Mouse (Mus musculus): Measurements from ENCODE around the gene Nupl1. TPM values are rescaled to one million over a fixed set of nuclear protein-coding genes. Genes with fewer than 3 reads are reported as not detected.

The Nupl1 gene
- total and polyA plus RNA-seq, 2 experiments from 2014 or later, result 0.04 TPM; not detected in 1

DNA sequence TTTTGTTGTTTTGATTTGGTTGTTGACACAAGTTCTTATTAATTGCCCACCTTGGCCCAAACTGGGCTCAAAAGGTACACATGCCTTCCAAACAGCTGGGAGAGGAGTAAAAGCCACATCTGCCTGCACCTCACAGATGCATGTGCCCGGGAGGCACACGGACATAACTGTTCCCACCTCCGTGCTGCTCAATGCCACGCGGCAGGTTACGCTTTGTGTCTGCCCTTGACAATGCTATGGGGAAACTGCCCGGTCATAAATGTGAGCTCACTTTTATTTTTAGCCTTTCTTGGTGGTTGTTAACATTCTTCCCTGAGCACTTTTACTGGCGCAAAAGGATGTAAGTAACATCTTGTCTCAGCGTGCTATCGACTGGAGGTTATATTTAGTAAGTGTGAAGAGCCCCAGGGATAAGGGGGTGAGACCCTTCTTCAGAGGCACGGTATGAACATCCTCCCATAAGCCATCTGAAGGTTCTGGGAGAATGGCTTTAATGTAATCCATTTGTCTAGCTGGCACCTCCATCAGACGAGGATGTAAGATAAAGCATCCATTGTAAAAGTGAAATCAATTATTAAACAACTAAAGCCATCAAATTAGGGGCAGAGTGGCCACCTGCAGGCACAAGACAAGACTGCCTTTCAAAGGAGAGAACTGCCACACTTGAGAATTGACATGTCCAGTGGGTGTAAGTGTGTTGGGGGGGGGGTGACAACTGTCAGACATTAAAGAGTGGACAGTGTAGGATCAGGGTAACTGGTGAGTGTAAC, 78.8 kb downstream of the Nupl1 start:
- Histone ChIP-seq H3K36me3 (replicated peaks; ENCODE audit: control insufficient read depth, insufficient read depth, low read length) (no peaks in the 10 kb centered on the region), H3K4me2 (ENCODE audit: low read depth, low read length) (0 out of 2 replicates have a peak overlapping the region, but pooled peaks have one; percentile 14), H3K9me3 (replicated peaks; ENCODE audit: control insufficient read depth, low read length) (no peaks in the 10 kb centered on the region), H3K4me1 (ENCODE audit: control insufficient read depth, insufficient read depth) (peaks cover 15% of the 10 kb centered on the region), H3K4me3 (ENCODE audit: low read depth, low read length) (no peak overlapping the region), H3K9ac (replicated peaks; ENCODE audit: low read depth, low read length) (peak overlapping the region; percentile 34; the same call in 1 of the 2 replicates), H3K27ac (ENCODE audit: low read depth) (peak overlapping the region; percentile 61), H3K27me3 (ENCODE audit: control insufficient read depth, insufficient read depth, low read length) (no peaks in the 10 kb centered on the region)
- ATAC-seq (ENCODE audit: insufficient read depth, low read depth), result peak; percentile 50
- DNase-seq (ENCODE audit: low spot score), result peak; percentile 64
- 29% methylated on average over 12 of the region's 12 CpGs for WGBS
- TF ChIP-seq CTCF (IDR thresholded peaks at IDR 0.05; ENCODE audit: low read depth), result no peak
- no peak for TF ChIP-seq EP300 (IDR thresholded peaks at IDR 0.05; ENCODE audit: low read depth)

DNA sequence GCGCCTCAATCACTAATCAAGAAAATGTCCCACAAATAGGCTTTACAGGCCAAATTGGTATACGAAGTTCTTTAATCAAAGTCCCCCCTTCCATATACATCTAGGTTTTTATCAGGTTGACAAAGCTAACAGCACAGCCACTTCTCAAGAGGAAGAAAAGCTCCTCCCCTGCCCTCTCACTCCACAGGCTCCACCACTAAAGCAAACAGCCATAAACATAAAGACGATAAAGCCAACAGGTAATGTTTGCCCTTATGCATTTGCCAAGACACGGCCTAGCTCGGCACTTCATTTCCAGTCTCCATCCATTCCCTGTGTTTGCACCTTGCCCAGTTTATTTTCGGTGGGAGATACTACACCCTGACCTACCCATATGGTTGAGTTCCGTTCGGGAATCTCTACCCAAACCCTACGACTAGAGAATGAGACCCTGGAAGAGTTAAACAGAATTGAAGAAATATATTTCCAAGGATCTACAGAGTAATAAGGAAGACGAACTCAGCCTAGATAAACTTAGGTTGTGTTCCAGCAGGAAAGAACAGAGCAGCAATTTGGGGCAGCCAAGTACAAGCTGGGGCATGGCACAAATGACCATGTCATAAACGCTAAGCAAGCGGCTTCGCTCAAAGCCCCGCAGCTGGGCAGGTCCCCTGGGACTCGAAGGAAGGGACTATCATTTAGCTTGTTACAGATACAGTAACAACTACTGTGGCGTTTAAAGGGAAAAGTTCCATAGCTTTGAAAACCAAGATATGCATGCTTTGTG, 80.2 kb downstream of the Nupl1 start:
- TF ChIP-seq CTCF (IDR thresholded peaks at IDR 0.05; ENCODE audit: low read depth) (no peak), EP300 (IDR thresholded peaks at IDR 0.05; ENCODE audit: low read depth) (no peak)
- ATAC-seq (ENCODE audit: insufficient read depth, low read depth), result no peak
- 78% methylated on average over 16 of the region's 16 CpGs for WGBS

DNA sequence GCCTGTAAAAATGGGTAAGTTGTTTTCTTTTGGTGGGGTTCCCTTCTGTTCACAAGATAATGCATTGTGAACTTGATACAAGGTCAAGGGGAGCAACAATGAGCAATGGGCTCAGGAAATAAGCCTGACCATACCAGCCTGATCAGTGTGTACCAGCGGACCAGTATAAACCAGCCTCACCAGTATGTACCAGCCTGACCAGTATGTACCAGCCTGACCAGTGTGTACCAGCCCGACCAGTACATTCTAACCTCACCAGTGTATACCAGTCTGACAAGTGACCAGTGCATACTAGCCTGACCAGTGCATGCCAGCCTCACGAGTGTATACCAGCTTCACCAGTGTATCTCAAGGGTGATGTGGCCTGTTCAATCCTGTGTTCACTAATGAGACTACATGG, 87.9 kb downstream of the Nupl1 start:
- Histone ChIP-seq H3K36me3 (replicated peaks; ENCODE audit: control insufficient read depth, insufficient read depth, low read length) (no peaks in the 10 kb centered on the region), H3K9me3 (replicated peaks; ENCODE audit: control insufficient read depth, low read length) (no peaks in the 10 kb centered on the region), H3K27me3 (ENCODE audit: control insufficient read depth, insufficient read depth, low read length) (no peaks in the 10 kb centered on the region), H3K4me3 (ENCODE audit: low read depth, low read length) (no peak overlapping the region), H3K4me1 (ENCODE audit: control insufficient read depth, insufficient read depth) (no peaks in the 10 kb centered on the region), H3K4me2 (ENCODE audit: low read depth, low read length) (no peak overlapping the region), H3K27ac (ENCODE audit: low read depth) (no peak overlapping the region), H3K9ac (replicated peaks; ENCODE audit: low read depth, low read length) (no peak overlapping the region)
- DNase-seq (ENCODE audit: low spot score), result no peak
- TF ChIP-seq CTCF (IDR thresholded peaks at IDR 0.05; ENCODE audit: low read depth), result no peak
- no peak for TF ChIP-seq EP300 (IDR thresholded peaks at IDR 0.05; ENCODE audit: low read depth)
- ATAC-seq (ENCODE audit: insufficient read depth, low read depth), result no peak
- 85% methylated on average over 3 of the region's 3 CpGs for WGBS

More for the DNA sequence above, 80.2 kb downstream of the Nupl1 start:
- no peak overlapping the region for H3K27ac ChIP-seq (ENCODE audit: low read depth)
- no peak overlapping the region for H3K4me3 ChIP-seq (ENCODE audit: low read depth, low read length)
- no peaks in the 10 kb centered on the region for H3K36me3 ChIP-seq (replicated peaks; ENCODE audit: control insufficient read depth, insufficient read depth, low read length)
- H3K4me2 ChIP-seq (ENCODE audit: low read depth, low read length), result no peak overlapping the region
- DNase-seq (ENCODE audit: low spot score), result no peak
- no peaks in the 10 kb centered on the region for H3K9me3 ChIP-seq (replicated peaks; ENCODE audit: control insufficient read depth, low read length)
- peaks cover 15% of the 10 kb centered on the region for H3K4me1 ChIP-seq (ENCODE audit: control insufficient read depth, insufficient read depth)
- no peaks in the 10 kb centered on the region for H3K27me3 ChIP-seq (ENCODE audit: control insufficient read depth, insufficient read depth, low read length)
- no peak overlapping the region for H3K9ac ChIP-seq (replicated peaks; ENCODE audit: low read depth, low read length)

DNA sequence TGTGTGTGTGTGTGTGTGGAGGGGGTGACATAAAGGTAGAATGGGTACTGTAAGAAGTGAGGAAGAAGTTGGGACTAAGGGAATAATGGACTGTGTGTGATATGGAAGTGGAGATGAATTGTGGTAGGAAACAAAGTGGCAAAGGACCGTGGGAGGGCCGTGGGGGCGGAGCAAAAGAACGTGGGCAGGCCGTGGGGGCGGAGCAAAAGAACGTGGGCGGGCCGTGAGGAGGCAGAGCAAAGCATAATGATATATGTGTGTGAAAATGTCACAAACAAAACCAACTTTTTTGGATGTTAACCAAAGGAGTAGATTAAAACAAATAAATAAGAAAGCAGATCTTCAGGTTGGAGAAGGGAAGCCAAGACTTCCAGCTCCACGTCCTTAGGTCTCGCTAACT, 98.9 kb downstream of the Nupl1 start:
- no peak for DNase-seq (ENCODE audit: low spot score)
- no peak overlapping the region for H3K4me3 ChIP-seq (ENCODE audit: low read depth, low read length)
- H3K4me1 ChIP-seq (ENCODE audit: control insufficient read depth, insufficient read depth), result no peaks in the 10 kb centered on the region
- no peak for ATAC-seq (ENCODE audit: insufficient read depth, low read depth)
- H3K27me3 ChIP-seq (ENCODE audit: control insufficient read depth, insufficient read depth, low read length), result no peaks in the 10 kb centered on the region
- 80% methylated on average over 11 of the region's 11 CpGs for WGBS
- no peak for TF ChIP-seq CTCF (IDR thresholded peaks at IDR 0.05; ENCODE audit: low read depth)
- H3K36me3 ChIP-seq (replicated peaks; ENCODE audit: control insufficient read depth, insufficient read depth, low read length), result no peaks in the 10 kb centered on the region
- H3K9me3 ChIP-seq (replicated peaks; ENCODE audit: control insufficient read depth, low read length), result no peaks in the 10 kb centered on the region
- H3K27ac ChIP-seq (ENCODE audit: low read depth), result no peak overlapping the region
- no peak overlapping the region for H3K9ac ChIP-seq (replicated peaks; ENCODE audit: low read depth, low read length)
- H3K4me2 ChIP-seq (ENCODE audit: low read depth, low read length), result no peak overlapping the region

DNA sequence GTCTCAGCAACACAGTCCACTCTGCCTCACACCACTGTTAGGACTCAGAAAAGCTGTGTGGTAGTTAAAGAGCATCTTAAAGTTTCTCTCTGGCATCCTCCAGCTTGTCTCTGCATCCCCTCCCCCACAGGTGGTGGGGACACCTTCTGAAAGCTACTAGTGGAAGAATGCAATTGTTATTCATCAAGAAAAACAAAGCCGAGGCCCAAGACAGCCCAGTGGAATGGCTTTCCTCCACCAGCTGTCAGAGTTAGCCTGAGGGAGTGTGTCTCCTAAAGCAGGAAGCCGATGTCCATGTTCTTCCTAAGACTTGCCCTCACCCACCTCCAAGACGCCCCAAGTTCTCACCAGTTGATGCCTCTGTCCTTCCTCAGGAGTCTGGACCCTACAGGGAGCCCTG, 102.3 kb downstream of the Nupl1 start:
- Histone ChIP-seq H3K9ac (replicated peaks; ENCODE audit: low read depth, low read length) (no peak overlapping the region), H3K4me1 (ENCODE audit: control insufficient read depth, insufficient read depth) (no peaks in the 10 kb centered on the region), H3K27ac (ENCODE audit: low read depth) (no peak overlapping the region), H3K36me3 (replicated peaks; ENCODE audit: control insufficient read depth, insufficient read depth, low read length) (no peaks in the 10 kb centered on the region), H3K27me3 (ENCODE audit: control insufficient read depth, insufficient read depth, low read length) (no peaks in the 10 kb centered on the region), H3K4me2 (ENCODE audit: low read depth, low read length) (no peak overlapping the region), H3K9me3 (replicated peaks; ENCODE audit: control insufficient read depth, low read length) (no peaks in the 10 kb centered on the region), H3K4me3 (ENCODE audit: low read depth, low read length) (no peak overlapping the region)
- DNase-seq (ENCODE audit: low spot score) (no peak), ATAC-seq (ENCODE audit: insufficient read depth, low read depth) (no peak)
- 33% methylated on average over 3 of the region's 3 CpGs for WGBS
- no peak for TF ChIP-seq EP300 (IDR thresholded peaks at IDR 0.05; ENCODE audit: low read depth)
- no peak for TF ChIP-seq CTCF (IDR thresholded peaks at IDR 0.05; ENCODE audit: low read depth)
